Mouse (Mus musculus): ENCODE data around the gene Lcn12. TPM values are rescaled to one million over a fixed set of nuclear protein-coding genes. Genes with fewer than 3 reads are reported as not detected.
A peak's percentile ranks its signal among the peaks of the same experiment; 100 is the strongest.

Lcn12 gene
- total and polyA plus RNA-seq, 3 experiments = not detected

DNA sequence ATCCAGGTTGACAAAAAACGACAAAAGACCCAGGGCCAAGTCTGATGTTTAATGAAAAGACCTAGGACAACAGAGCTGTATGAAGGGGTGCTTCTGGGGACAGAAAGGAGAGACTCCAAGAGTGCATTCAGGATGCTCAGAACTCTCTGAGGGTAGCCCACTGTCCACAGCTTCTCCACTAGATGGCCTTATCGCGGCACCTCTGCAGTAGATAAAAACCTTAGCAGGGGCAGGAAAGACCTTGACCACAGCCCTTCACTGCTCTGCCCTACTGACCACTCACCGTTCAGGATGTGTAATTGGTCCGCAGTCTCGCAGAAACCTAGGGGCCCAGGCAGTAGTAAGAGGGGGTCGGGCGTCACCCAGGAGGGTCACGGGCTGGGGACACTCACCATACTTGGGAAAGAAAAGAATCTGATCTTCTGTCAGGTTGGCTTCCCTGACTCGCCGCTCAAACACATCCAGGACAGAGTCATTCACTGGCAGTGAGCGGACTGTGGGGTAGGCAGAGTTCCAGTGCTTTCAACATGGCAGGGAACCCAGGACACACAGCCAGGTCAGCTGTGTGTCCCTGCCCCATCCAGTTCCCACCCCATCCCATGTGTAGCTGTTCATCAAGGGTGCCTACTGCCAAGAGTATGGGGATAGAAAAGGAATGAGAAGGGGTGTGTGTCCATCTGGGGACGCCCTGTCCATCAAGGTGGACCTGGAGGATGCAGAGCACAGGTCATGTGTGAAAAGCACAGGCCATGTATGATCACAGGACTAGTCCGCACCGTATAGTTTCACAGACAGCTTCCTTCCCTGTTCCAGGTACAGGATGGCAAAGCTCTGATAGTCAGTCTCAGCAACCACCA is 5.1 kb upstream of the Lcn12 start:
- Histone ChIP-seq H3K36me3 (ENCODE audit: control insufficient read depth, insufficient read depth, low read length) (no peaks in the 10 kb centered on the region), H3K4me3 (no peak overlapping the region), H3K79me2 (replicated peaks; ENCODE audit: control insufficient read depth, insufficient read depth, low read length) (no peaks in the 10 kb centered on the region), H3K9ac (ENCODE audit: low read depth, low read length) (no peak overlapping the region), H3K4me1 (ENCODE audit: control insufficient read depth, insufficient read depth, low read length) (peaks cover 6% of the 10 kb centered on the region), H3K27ac (no peak overlapping the region), H3K27me3 (ENCODE audit: control insufficient read depth, insufficient read depth, low read length) (no peaks in the 10 kb centered on the region)
- DNase-seq = peak in 1 of 2 experiments; percentile 28
- WGBS = 69% methylated on average over 15 of the region's 15 CpGs
- TF ChIP-seq EP300 (IDR thresholded peaks at IDR 0.05; ENCODE audit: insufficient read depth, low read depth, low read length) (no peak), POLR2A (IDR thresholded peaks at IDR 0.05; ENCODE audit: insufficient read depth, low read depth, low read length) (no peak), CTCF (IDR thresholded peaks at IDR 0.05) (0 out of 2 replicates have a peak, but pooled peaks have one; percentile 10)
- intact Hi-C loops (cut with DNase I) = no loop called here

DNA sequence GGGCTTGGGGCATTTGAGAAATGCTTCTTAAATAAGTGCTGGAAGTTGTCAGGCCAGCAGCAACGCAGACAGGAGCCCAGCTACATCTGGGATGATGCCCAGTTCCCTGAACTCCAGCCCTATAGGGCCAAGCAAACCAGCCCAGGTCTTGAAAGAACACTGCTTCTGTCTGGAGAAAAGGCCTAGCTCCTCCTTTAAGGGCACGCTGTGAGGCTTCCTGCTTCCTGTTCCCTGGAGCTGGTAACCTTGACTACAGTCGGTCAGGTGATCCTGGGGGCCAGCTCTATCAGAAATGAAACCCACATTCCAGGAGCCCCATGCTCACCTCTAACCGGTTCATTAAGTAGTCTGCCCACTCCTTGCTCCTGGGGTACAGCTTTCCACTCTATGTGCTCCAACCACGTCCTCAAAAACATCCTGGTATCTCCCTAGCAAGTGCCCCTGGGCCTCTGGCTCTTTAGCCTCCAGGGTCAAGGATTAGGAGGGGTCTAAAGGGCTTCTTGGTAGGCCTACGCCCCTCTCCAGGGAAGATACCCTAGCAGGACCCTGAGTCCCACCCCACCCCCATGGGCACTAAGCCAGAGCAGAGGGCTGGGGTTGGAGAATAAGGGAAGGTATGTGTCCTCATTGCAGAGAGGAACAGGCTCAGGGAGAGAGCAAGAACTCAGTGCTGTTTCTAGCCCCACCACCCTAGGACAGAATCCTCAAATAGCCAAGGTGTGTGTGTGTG is 4.3 kb upstream of the Lcn12 start:
- Histone ChIP-seq H3K27ac (no peak overlapping the region), H3K27me3 (ENCODE audit: control insufficient read depth, insufficient read depth, low read length) (no peaks in the 10 kb centered on the region), H3K79me2 (replicated peaks; ENCODE audit: control insufficient read depth, insufficient read depth, low read length) (no peaks in the 10 kb centered on the region), H3K4me1 (ENCODE audit: control insufficient read depth, insufficient read depth, low read length) (peaks cover 6% of the 10 kb centered on the region), H3K36me3 (ENCODE audit: control insufficient read depth, insufficient read depth, low read length) (no peaks in the 10 kb centered on the region), H3K4me3 (no peak overlapping the region), H3K9ac (ENCODE audit: low read depth, low read length) (no peak overlapping the region)
- TF ChIP-seq CTCF (IDR thresholded peaks at IDR 0.05) = no peak
- no peak for TF ChIP-seq POLR2A (IDR thresholded peaks at IDR 0.05; ENCODE audit: insufficient read depth, low read depth, low read length)
- TF ChIP-seq EP300 (IDR thresholded peaks at IDR 0.05; ENCODE audit: insufficient read depth, low read depth, low read length) = no peak
- DNase-seq = no peak
- 37% methylated on average over 6 of the region's 6 CpGs for WGBS
- intact Hi-C loops (cut with DNase I) = no loop called here

DNA sequence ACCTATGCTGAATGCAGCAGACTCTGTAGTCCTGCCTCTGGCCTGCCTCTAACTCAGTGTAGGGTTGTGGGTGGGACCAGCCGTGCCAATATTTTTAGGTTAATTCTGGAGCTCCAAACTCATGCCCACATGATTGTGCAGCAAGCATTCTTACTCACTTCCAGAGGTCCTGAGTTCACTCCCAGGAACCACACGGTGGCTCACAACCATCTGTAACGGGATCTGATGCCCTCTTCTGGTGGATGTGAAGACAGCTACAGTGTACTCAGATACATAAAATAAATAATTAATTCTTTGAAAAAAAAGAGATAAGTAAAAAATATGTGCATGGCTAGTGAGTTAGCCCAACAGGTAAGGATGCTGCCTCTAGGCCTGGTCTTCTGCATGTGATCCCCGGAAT is 2.8 kb upstream of the Lcn12 start:
- no peak overlapping the region for H3K27ac ChIP-seq
- TF ChIP-seq POLR2A (IDR thresholded peaks at IDR 0.05; ENCODE audit: insufficient read depth, low read depth, low read length) = no peak
- no peak for TF ChIP-seq EP300 (IDR thresholded peaks at IDR 0.05; ENCODE audit: insufficient read depth, low read depth, low read length)
- peak; percentile 59 for TF ChIP-seq CTCF (IDR thresholded peaks at IDR 0.05)
- no peaks in the 10 kb centered on the region for H3K79me2 ChIP-seq (replicated peaks; ENCODE audit: control insufficient read depth, insufficient read depth, low read length)
- H3K36me3 ChIP-seq (ENCODE audit: control insufficient read depth, insufficient read depth, low read length) = no peaks in the 10 kb centered on the region
- WGBS = 44% methylated on average over 4 of the region's 4 CpGs
- no peaks in the 10 kb centered on the region for H3K27me3 ChIP-seq (ENCODE audit: control insufficient read depth, insufficient read depth, low read length)
- intact Hi-C loops (cut with DNase I) = no loop called here
- DNase-seq = no peak
- H3K4me1 ChIP-seq (ENCODE audit: control insufficient read depth, insufficient read depth, low read length) = peaks cover 4% of the 10 kb centered on the region
- no peak overlapping the region for H3K9ac ChIP-seq (ENCODE audit: low read depth, low read length)
- no peak overlapping the region for H3K4me3 ChIP-seq

DNA sequence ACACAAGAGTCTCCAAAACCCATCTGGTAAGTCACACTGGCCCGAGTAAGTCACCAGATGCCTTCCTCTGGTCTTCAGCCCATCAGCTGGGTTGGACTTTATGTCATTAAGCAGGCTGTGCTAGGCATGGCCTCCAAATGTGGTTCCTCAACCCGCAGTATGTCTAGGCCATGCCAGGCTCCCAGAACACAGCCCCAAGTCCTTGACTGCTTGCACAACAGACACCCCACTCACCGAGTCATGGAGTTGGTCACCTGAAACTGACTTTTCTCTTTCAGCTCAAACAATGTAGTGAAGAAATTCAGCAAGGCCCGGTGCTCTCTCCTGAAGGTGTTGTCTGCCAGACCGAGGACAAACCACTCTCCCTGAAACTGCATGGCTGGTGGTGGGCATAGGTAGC is 723 bp downstream of the Lcn12 start:
- Histone ChIP-seq H3K27me3 (ENCODE audit: control insufficient read depth, insufficient read depth, low read length) (no peaks in the 10 kb centered on the region), H3K79me2 (replicated peaks; ENCODE audit: control insufficient read depth, insufficient read depth, low read length) (no peaks in the 10 kb centered on the region), H3K4me1 (ENCODE audit: control insufficient read depth, insufficient read depth, low read length) (no peaks in the 10 kb centered on the region), H3K4me3 (no peak overlapping the region), H3K36me3 (ENCODE audit: control insufficient read depth, insufficient read depth, low read length) (no peaks in the 10 kb centered on the region), H3K27ac (no peak overlapping the region), H3K9ac (ENCODE audit: low read depth, low read length) (no peak overlapping the region)
- DNase-seq = no peak
- intact Hi-C loops (cut with DNase I) = no loop called here
- TF ChIP-seq POLR2A (IDR thresholded peaks at IDR 0.05; ENCODE audit: insufficient read depth, low read depth, low read length) = no peak
- no peak for TF ChIP-seq CTCF (IDR thresholded peaks at IDR 0.05)
- no peak for TF ChIP-seq EP300 (IDR thresholded peaks at IDR 0.05; ENCODE audit: insufficient read depth, low read depth, low read length)
- 81% methylated on average over 5 of the region's 5 CpGs for WGBS

DNA sequence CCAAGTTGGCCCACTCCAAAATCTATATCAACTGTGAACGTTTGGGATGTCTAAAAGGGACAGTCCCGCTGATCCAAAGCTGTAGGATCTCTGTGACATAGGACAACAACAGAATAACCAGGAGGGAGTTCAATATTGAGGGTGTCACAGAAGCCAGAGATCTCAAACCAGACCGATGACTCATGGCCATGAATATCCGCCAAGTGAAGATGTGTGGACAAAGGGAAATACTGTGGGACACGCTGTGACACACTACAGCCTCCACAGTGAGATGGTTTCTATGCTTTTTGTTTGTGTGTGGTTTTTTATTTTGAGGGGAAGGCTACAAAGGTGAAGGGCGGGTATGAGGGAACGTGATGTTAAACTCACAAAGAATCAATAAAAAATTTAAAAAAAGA is 5.0 kb downstream of the Lcn12 start:
- WGBS = 50% methylated on average over 7 of the region's 7 CpGs
- H3K27me3 ChIP-seq (ENCODE audit: control insufficient read depth, insufficient read depth, low read length) = no peaks in the 10 kb centered on the region
- H3K79me2 ChIP-seq (replicated peaks; ENCODE audit: control insufficient read depth, insufficient read depth, low read length) = no peaks in the 10 kb centered on the region
- H3K36me3 ChIP-seq (ENCODE audit: control insufficient read depth, insufficient read depth, low read length) = no peaks in the 10 kb centered on the region
- DNase-seq = no peak
- no peak overlapping the region for H3K9ac ChIP-seq (ENCODE audit: low read depth, low read length)
- intact Hi-C loops (cut with DNase I) = no loop called here
- TF ChIP-seq POLR2A (IDR thresholded peaks at IDR 0.05; ENCODE audit: insufficient read depth, low read depth, low read length) (no peak), EP300 (IDR thresholded peaks at IDR 0.05; ENCODE audit: insufficient read depth, low read depth, low read length) (no peak), CTCF (IDR thresholded peaks at IDR 0.05) (no peak)
- H3K27ac ChIP-seq = no peak overlapping the region
- no peak overlapping the region for H3K4me3 ChIP-seq
- H3K4me1 ChIP-seq (ENCODE audit: control insufficient read depth, insufficient read depth, low read length) = no peaks in the 10 kb centered on the region
